Mouse (Mus musculus): ENCODE data around the gene Fads3.

The Fads3 gene

DNA sequence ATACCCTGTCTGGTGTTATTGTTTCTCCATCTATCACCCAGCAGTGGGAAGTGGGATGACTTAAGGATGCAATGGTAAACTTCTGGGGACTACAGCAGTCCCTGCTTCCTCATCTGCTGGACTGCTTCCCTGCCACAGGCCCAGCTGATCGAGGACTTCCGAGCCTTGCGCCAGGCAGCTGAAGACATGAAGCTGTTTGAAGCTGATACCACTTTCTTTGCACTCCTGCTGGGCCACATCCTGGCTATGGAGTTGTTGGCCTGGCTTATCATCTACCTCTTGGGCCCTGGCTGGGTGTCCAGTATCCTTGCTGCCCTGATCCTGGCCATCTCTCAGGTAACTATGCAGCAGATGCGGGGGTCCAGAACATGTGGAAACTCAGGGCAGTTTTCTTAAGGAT lies 11.3 kb downstream of the Fads3 start:
- no peak for DNase-seq (ENCODE audit: low read depth, low spot score)

DNA sequence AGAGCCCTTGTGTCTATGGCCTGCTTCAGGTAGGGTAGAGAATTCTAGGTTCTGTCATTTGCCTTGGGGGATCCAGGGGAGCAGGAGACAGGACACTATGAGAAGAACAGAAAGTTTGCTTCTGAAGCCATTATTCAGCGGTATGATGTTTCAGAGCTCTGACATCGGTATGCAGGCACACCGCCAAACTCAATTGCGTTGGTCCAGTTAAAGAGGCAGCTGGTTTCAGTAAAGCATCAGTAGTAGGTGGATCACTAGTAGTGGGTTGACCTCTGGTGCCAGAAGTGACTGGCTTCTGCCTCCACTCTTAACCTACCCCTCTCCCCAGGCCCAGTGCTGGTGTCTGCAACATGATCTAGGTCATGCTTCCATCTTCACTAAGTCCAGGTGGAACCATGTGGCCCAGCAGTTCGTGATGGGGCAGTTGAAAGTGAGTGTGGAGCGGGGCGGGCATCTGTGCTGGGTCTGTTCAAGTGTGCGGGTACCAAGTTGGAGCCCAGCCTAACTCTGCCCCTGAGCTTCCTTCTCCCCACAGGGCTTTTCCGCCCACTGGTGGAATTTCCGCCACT lies 12.4 kb downstream of the Fads3 start:
- DNase-seq (ENCODE audit: low read depth, low spot score) = no peak

DNA sequence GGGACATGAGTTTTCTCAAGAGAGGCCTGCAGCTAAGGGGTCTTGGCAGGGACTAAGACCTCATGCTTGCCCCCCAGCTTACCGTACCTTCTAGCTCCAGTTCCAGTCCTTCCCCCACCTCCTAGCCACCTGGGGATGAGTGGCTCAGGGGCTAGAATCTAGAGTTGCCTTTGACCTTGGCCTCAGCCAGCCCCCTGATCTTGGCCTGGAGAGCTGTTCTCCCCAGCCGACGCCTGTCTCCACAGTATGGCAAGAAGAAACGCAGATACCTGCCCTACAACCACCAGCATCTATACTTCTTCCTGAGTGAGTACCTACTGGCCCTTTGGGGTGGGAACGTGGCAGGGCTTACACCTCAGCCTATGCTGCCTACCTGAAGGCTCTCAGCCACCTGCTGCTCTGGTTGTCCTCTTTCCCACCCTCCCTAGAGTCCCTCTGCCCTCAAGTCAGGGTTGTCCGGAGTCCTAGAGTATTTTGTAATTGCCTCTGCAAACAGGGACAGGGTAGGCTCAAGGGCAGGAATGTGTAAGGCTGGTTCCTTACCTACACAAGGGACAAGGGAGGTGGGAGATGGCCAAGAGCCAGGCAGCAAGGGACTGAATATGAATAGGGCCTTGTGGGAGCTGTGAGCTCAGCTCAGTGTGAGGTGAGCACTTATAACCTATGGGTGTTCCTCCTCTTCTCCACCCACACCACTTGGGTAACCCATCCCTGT lies 13.1 kb downstream of the Fads3 start:
- DNase-seq (ENCODE audit: low read depth, low spot score) = no peak

DNA sequence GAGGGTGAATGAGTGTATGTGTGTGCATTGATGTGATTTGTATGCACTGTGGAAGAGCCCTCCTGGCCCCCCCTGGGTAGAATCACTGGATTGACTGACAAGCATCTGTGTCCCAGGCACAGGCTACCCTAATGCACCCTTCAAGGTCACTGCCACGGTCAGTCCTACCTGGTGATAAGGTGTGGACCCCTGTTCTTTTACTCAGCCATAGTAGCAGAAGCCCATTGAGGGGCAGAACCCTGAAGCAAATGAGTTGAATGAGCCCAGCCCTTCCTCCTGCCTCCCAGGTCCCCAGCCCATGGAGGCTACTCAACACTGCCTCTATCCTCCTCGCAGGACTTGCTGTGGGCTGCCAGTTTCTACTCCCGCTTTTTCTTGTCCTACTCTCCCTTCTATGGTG lies 13.9 kb downstream of the Fads3 start:
- no peak for DNase-seq (ENCODE audit: low read depth, low spot score)

DNA sequence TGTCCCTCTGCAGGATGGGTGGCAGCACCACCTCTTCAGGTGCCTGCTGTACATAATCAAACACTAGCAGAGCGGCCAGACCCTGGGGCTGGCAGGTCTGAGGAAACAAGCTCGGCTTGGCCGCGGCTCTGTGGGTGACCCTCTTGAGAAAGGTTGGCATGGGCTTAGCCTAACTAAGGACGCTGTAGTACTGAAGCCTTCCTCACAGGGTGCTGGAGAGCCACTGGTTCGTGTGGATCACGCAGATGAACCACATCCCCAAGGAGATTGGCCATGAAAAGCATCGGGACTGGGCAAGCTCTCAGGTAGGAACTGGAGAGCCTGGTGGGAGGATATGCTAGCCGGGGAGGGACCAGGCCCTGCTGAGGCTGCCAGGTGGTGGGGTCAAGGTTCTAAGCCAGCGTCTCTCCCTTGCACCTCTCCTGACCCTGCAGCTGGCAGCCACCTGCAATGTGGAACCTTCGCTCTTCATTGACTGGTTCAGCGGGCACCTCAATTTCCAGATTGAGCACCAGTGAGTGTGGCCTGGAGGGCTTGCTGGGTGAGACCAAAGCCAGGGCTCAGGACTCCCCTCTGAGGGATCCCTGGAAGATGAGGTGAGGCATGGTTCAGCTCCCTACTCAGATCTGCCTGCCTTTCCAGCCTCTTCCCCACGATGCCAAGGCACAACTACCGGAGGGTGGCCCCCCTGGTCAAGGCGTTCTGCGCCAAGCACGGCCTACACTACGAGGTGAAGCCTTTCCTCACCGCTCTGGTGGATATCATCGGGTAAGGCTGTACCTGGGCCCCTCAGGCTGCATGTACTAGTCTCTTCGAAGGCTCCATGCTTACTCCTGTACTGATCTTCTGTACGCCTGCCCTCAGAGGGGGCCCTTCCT lies 14.7 kb downstream of the Fads3 start:
- DNase-seq (ENCODE audit: low read depth, low spot score) = no peak

- DNase-seq (ENCODE audit: low read depth, low spot score) = no peak
Measured at GRCm38 (mm10) chr19:10056686-10057085, 15.3 kb downstream of the Fads3 start.

GRCm38 (mm10) chr19:10057486-10058351 lies 16.4 kb downstream of the Fads3 start:
- no peak for DNase-seq (ENCODE audit: low read depth, low spot score)

GRCm38 (mm10) chr19:10058352-10058825 lies 17.0 kb downstream of the Fads3 start:
- no peak for DNase-seq (ENCODE audit: low read depth, low spot score)

- DNase-seq (ENCODE audit: low read depth, low spot score) = no peak
Measured at GRCm38 (mm10) chr19:10058876-10059427, 17.6 kb downstream of the Fads3 start.

GRCm38 (mm10) chr19:10059911-10060567 lies 18.7 kb downstream of the Fads3 start:
- no peak for DNase-seq (ENCODE audit: low read depth, low spot score)

- no peak for DNase-seq (ENCODE audit: low read depth, low spot score)
Measured at GRCm38 (mm10) chr19:10060783-10061590, 19.6 kb downstream of the Fads3 start.

DNA sequence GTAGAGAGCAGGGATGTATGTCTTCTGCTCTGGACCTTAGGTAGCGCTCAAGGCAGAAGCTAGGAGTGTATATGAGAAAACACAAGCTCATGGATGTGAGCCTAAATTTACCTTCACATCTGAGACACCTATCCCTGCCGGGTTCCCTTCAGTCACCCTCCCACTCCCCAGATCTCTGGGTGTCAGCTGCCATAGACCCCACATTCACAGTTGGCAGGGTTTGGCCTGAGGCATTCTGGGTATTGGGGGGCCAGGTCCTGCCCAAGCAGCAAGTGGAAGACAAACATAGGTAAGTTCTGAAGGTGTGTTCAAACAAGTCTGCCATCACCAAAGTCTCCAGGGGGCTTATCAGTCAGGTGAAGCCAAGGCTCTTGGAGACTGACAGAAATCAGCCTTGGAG lies 20.3 kb downstream of the Fads3 start:
- DNase-seq (ENCODE audit: low read depth, low spot score) = no peak

GRCm38 (mm10) chr19:10062292-10062691 lies 20.9 kb downstream of the Fads3 start:
- DNase-seq (ENCODE audit: low read depth, low spot score) = no peak

DNA sequence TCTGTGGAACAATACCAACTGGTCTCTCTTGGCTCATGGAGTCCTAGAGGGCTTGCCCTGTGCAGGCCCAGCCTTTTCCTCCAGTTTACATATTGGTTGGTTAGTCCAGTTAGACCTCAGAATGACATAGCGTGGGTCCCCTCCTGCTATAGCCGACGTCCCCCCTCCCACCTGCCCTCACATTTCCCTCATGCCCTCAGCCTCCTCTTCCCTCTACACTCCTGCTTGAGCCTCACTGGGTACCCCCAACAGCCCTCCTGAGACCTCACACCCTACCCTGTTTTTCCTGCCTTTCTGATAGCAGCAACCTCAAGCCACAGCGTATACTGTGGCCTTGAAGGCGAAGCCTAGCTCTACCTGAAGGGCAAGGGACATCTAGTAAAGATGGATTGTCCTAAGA lies 21.5 kb downstream of the Fads3 start:
- DNase-seq (ENCODE audit: low read depth, low spot score) = no peak

- DNase-seq (ENCODE audit: low read depth, low spot score) = no peak
Measured at GRCm38 (mm10) chr19:10064173-10065012, 23.0 kb downstream of the Fads3 start.

DNA sequence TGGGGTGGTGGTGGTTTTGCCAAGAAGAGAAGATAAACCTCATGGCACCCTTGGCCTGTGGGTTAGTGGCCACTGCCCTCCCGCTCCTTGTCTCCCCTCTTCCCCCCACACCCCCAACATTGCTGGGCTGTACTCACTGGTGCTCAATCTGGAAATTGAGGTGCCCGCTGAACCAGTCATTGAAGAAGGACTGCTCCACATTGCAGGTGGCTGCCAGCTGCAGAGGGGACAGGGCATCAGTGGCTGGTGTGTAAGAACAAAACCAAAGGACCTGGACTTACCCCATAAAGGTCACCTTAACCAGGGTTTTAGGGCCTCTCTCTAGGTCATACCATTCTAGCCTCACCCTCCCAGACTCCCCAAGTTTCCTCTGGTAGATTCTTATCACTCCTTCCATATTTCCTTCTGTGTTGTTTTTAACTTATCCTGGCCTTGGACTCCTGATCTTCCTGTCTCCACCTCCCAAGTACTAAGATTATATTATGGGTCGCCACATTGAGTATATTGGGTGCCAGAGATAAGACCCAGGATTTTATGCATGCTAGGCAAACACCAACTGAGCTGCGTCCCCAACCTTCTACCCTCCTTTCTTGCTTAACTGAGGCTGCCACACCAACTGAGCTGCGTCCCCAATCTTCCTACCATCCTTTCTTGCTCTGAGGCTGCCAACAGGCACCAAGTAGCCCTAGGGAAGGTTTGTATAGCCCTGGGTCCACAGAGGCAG lies 24.3 kb downstream of the Fads3 start:
- no peak for DNase-seq (ENCODE audit: low read depth, low spot score)

DNA sequence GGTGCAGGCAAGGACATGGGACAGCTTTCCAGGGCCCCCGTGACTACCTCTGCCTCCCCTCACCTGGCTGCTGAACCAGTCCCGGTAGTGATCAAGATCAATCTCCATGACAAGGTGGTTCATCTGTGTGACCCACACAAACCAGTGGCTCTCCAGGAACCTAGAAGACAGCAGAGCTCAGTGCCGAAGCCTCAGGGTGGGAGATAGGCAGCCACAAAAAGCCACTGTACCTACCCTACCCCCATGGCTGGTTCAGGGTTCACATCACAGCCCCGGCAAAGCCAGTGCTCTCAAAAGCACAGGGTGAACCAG lies 24.8 kb downstream of the Fads3 start:
- DNase-seq (ENCODE audit: low read depth, low spot score) = no peak

- no peak for DNase-seq (ENCODE audit: low read depth, low spot score)
Measured at GRCm38 (mm10) chr19:10066502-10066901, 25.1 kb downstream of the Fads3 start.

Measured in brain, embryonic 18.5 days (tissue).